Mouse (Mus musculus): Measurements from ENCODE around the gene Mbd4. TPM values are rescaled to one million over a fixed set of nuclear protein-coding genes. Genes with fewer than 3 reads are reported as not detected.
A peak's percentile ranks its signal among the peaks of the same experiment; 100 is the strongest.

The Mbd4 gene
- polyA plus RNA-seq, 1 experiment from 2014 or later: 24.7 TPM

DNA sequence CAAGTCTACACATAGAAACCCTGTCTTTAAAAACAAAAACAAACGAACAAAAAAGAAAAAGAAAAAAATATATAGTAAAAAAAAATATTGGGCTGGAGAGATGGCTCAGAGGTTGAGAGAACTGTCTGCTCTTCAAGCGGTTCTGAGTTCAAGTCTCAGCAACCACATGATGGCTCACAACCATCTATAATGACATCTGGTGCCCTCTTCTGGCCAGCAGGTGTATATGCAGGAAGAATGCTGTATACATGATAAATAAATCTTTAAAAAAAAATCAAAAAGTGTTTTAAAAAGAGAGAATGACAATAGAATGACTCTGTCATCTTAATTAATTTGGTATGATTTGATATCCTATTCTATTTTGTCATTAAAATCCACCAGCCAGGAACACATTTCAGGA, 1.3 kb upstream of the Mbd4 start:
- WGBS: 71% methylated on average over 2 of the region's 2 CpGs
- Histone ChIP-seq H3K9ac (ENCODE audit: low read length) (no peak overlapping the region), H3K27me3 (ENCODE audit: control insufficient read depth, insufficient read depth, low read length) (no peaks in the 10 kb centered on the region), H3K9me3 (ENCODE audit: control insufficient read depth, low read length) (no peaks in the 10 kb centered on the region), H3K4me2 (no peak overlapping the region), H3K36me3 (ENCODE audit: control insufficient read depth, insufficient read depth, low read length) (no peaks in the 10 kb centered on the region), H3K27ac (ENCODE audit: low read depth, low read length) (no peak overlapping the region), H3K4me1 (ENCODE audit: control insufficient read depth, insufficient read depth, low read length) (peaks cover 8% of the 10 kb centered on the region), H3K4me3 (ENCODE audit: low read depth, low read length) (no peak overlapping the region)
- DNase-seq (ENCODE audit: low spot score, missing footprints) (no peak), ATAC-seq (ENCODE audit: low FRiP score) (no peak)

DNA sequence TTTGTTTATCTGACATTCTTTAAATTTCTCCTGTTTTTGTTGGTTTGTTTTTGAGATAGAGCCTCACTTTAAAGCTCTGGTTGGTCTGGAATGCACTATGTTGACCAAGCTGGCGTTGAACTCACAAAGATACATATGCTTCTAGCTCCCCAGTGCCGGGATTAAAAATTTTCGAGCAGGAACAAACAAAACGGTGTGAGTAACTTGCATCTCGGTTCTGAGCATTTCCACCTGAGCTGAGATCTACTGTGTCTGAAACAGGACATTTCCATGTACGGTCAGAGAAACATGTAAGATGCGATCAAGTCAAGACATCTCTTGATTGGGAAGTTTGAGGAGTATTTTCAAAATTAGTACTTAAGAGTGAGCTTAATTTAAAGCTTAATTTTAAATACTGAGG, 814 bp upstream of the Mbd4 start:
- Histone ChIP-seq H3K27me3 (ENCODE audit: control insufficient read depth, insufficient read depth, low read length) (no peaks in the 10 kb centered on the region), H3K9me3 (ENCODE audit: control insufficient read depth, low read length) (no peaks in the 10 kb centered on the region), H3K36me3 (ENCODE audit: control insufficient read depth, insufficient read depth, low read length) (no peaks in the 10 kb centered on the region; the same call in 1 of the 2 replicates), H3K27ac (ENCODE audit: low read depth, low read length) (peak overlapping the region; percentile 88), H3K4me1 (ENCODE audit: control insufficient read depth, insufficient read depth, low read length) (peaks cover 8% of the 10 kb centered on the region), H3K9ac (ENCODE audit: low read length) (peak overlapping the region; percentile 74), H3K4me2 (peak overlapping the region; percentile 52), H3K4me3 (ENCODE audit: low read depth, low read length) (peak overlapping the region; percentile 59)
- WGBS: 46% methylated on average over 7 of the region's 7 CpGs
- DNase-seq (ENCODE audit: low spot score, missing footprints): no peak
- no peak for ATAC-seq (ENCODE audit: low FRiP score)

DNA sequence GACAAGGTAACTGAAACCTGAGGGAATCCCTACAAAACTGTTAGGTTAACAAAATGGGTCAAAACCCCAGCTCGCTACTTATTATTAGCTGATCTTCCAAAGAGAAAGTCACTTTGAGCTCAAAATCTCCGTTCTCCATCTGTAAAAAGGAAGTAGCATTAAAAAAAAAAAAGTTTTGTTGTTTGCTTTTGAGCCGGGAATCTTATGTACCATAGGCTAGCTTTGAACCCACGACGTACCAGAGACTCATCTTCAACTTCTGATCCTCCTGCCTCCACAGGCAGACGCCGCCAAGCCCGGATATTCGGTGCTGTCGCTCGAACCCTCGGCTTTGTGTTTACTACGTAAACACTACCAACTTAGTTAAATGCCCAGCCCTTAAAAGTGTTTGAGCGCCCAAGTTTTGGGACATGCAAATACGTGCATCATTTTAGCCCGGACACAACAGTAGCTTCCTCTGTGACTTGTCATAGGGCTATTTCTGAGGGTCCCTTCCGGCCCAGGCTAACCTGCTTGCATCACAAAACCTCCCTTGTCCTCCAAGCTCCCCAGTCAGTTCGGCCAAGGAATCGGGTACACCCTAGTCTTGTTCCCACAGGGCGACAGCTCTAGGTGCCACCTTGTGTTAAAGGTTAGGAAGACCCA, 603 bp downstream of the Mbd4 start:
- 5% methylated on average over 20 of the region's 20 CpGs for WGBS

DNA sequence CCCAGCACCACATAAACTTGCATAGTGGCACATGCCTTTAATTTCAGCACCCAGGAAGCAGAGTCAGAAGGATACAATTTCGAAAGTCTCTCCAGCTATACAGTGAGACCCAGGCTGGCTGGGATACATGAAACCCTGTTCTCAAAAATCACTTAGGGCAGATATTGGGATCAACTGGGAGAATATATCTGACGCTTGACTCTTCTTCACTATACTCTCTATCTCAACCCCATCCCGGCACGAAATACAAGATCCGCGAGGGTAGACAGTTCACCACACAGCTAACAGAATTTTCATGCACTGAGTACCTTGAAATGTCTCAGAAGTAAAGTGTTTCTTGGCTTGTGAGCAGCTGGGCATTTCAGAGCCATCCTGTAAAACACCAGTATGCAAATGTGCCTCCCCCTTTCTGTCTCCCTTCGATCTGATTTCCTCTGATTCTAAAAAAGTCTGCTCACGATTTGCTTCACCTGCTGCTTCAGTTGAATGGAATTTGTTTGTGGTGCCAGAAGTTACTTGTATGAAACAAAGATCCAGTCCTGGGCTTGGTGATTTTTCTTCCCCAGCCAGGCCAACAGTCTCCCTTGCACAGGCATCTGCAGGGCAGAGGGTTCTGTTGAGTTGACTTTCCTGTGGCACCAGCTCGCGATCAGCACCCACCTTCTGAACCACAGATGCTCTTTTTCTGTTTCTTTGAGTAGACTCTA, 4.4 kb downstream of the Mbd4 start:
- ATAC-seq (ENCODE audit: low FRiP score) (no peak), DNase-seq (ENCODE audit: low spot score, missing footprints) (no peak)
- no peak overlapping the region for H3K4me3 ChIP-seq (ENCODE audit: low read depth, low read length)
- H3K9me3 ChIP-seq (ENCODE audit: control insufficient read depth, low read length): no peaks in the 10 kb centered on the region
- H3K9ac ChIP-seq (ENCODE audit: low read length): no peak overlapping the region
- H3K4me2 ChIP-seq: no peak overlapping the region
- no peaks in the 10 kb centered on the region for H3K27me3 ChIP-seq (ENCODE audit: control insufficient read depth, insufficient read depth, low read length)
- H3K36me3 ChIP-seq (ENCODE audit: control insufficient read depth, insufficient read depth, low read length): peaks cover 13% of the 10 kb centered on the region; the same call in 1 of the 2 replicates
- no peak overlapping the region for H3K27ac ChIP-seq (ENCODE audit: low read depth, low read length)
- WGBS: 95% methylated on average over 10 of the region's 10 CpGs
- peaks cover 8% of the 10 kb centered on the region for H3K4me1 ChIP-seq (ENCODE audit: control insufficient read depth, insufficient read depth, low read length)

More for the DNA sequence above, 603 bp downstream of the Mbd4 start:
- Histone ChIP-seq H3K9ac (ENCODE audit: low read length) (peak overlapping the region; percentile 74), H3K36me3 (ENCODE audit: control insufficient read depth, insufficient read depth, low read length) (peaks cover 5% of the 10 kb centered on the region; the same call in 1 of the 2 replicates), H3K4me3 (ENCODE audit: low read depth, low read length) (peak overlapping the region; percentile 59), H3K4me2 (peak overlapping the region; percentile 71), H3K4me1 (ENCODE audit: control insufficient read depth, insufficient read depth, low read length) (peaks cover 8% of the 10 kb centered on the region), H3K27me3 (ENCODE audit: control insufficient read depth, insufficient read depth, low read length) (no peaks in the 10 kb centered on the region), H3K27ac (ENCODE audit: low read depth, low read length) (peak overlapping the region; percentile 78), H3K9me3 (ENCODE audit: control insufficient read depth, low read length) (no peaks in the 10 kb centered on the region)
- ATAC-seq (ENCODE audit: low FRiP score): no peak
- DNase-seq (ENCODE audit: low spot score, missing footprints): no peak

DNA sequence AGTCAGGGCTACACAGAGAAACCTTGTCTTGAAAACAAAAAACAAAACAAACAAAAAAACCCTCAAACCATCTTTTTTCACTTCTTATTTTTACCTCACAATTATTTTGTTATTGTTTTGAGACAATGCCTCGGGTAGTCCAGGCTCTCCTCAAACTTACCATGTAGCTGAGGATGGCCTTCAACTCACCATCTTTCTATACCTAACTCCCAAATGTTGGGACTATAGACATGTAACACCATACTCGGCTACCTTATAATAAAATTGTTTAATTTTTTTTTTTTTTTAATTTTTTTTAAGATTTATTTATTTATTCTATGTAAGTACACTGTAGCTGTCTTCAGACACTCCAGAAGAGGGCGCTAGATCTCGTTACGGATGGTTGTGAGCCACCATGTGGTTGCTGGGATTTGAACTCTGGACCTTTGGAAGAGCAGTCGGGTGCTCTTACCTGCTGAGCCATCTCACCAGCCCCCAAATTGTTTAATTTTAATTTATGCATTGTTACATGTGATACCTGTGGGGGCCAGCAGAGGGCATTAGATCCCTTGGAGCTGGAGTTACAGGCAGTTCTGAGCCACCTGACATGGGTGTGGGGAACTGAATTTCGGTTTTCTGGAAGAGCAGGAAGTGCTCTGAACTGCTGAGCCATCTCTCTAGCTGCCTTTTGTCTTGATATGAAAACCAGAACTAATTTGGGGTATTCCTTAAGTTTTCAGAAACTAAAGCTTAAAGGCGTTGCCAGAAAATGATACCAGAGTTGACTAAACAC, 6.3 kb downstream of the Mbd4 start:
- H3K4me3 ChIP-seq (ENCODE audit: low read depth, low read length): no peak overlapping the region
- peak; percentile 22; the same call in 1 of the 2 replicates for ATAC-seq (ENCODE audit: low FRiP score)
- WGBS: 50% methylated on average over 7 of the region's 8 CpGs
- H3K9me3 ChIP-seq (ENCODE audit: control insufficient read depth, low read length): no peaks in the 10 kb centered on the region
- H3K27me3 ChIP-seq (ENCODE audit: control insufficient read depth, insufficient read depth, low read length): no peaks in the 10 kb centered on the region
- no peak overlapping the region for H3K4me2 ChIP-seq
- H3K9ac ChIP-seq (ENCODE audit: low read length): no peak overlapping the region
- DNase-seq (ENCODE audit: low spot score, missing footprints): peak; percentile 93
- H3K4me1 ChIP-seq (ENCODE audit: control insufficient read depth, insufficient read depth, low read length): peaks cover under 1% of the 10 kb centered on the region; the same call in 1 of the 2 replicates
- H3K27ac ChIP-seq (ENCODE audit: low read depth, low read length): no peak overlapping the region
- H3K36me3 ChIP-seq (ENCODE audit: control insufficient read depth, insufficient read depth, low read length): peaks cover 18% of the 10 kb centered on the region; the same call in 1 of the 2 replicates

DNA sequence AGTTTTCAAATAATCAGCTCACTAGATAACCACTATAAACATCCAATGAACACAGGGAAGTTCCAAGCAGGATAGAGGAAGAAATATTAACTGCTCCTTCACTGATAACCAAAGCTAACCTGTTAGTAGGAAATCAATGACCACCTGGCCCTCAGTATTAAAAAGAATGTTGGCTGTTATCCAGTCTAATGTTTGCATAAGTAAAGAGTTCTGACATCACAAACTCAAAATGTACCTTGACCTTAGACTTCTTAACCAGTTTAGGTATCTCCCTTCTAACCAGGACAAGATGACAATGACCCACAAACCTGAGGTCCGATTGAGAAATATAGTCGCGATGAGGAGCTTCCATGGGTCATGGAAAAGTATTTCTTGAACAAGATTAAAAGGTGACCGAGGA, 8.2 kb downstream of the Mbd4 start:
- no peak overlapping the region for H3K27ac ChIP-seq (ENCODE audit: low read depth, low read length)

DNA sequence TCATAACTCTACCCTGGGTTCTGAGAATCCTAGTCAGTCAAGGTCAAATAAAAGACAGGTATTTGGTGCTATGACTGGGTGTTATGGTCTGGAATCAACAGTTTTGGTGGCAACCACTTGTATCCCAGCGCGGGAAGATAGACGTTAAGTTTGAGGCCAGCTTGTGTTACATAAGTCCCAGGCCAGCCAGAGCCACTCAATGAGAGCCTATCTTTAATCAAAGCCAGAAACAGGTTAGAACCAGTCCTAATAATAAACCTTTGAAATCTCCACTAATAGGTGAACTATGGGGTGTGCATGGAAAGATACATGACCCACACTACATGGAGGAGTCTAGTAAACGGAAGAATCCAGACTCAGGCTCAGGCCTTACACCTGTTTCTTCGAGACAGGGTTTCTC, 14.4 kb downstream of the Mbd4 start:
- Histone ChIP-seq H3K27ac (ENCODE audit: low read depth, low read length) (no peak overlapping the region), H3K27me3 (ENCODE audit: control insufficient read depth, insufficient read depth, low read length) (no peaks in the 10 kb centered on the region), H3K4me2 (peak overlapping the region; percentile 43), H3K4me1 (ENCODE audit: control insufficient read depth, insufficient read depth, low read length) (no peaks in the 10 kb centered on the region), H3K9ac (ENCODE audit: low read length) (no peak overlapping the region), H3K4me3 (ENCODE audit: low read depth, low read length) (peak overlapping the region; percentile 18; the same call in 1 of the 2 replicates), H3K9me3 (ENCODE audit: control insufficient read depth, low read length) (no peaks in the 10 kb centered on the region), H3K36me3 (ENCODE audit: control insufficient read depth, insufficient read depth, low read length) (peaks cover 5% of the 10 kb centered on the region; the same call in 1 of the 2 replicates)
- DNase-seq (ENCODE audit: low spot score, missing footprints) (no peak), ATAC-seq (ENCODE audit: low FRiP score) (peak; percentile 30; the same call in 1 of the 2 replicates)
- WGBS: 64% methylated on average over 5 of the region's 5 CpGs

More for the DNA sequence above, 8.2 kb downstream of the Mbd4 start:
- H3K4me2 ChIP-seq: no peak overlapping the region
- peaks cover 18% of the 10 kb centered on the region; the same call in 1 of the 2 replicates for H3K36me3 ChIP-seq (ENCODE audit: control insufficient read depth, insufficient read depth, low read length)
- H3K4me1 ChIP-seq (ENCODE audit: control insufficient read depth, insufficient read depth, low read length): no peaks in the 10 kb centered on the region
- no peaks in the 10 kb centered on the region for H3K27me3 ChIP-seq (ENCODE audit: control insufficient read depth, insufficient read depth, low read length)
- no peaks in the 10 kb centered on the region for H3K9me3 ChIP-seq (ENCODE audit: control insufficient read depth, low read length)
- DNase-seq (ENCODE audit: low spot score, missing footprints): no peak
- ATAC-seq (ENCODE audit: low FRiP score): no peak
- no peak overlapping the region for H3K4me3 ChIP-seq (ENCODE audit: low read depth, low read length)
- WGBS: 95% methylated on average over 4 of the region's 4 CpGs
- H3K9ac ChIP-seq (ENCODE audit: low read length): no peak overlapping the region

DNA sequence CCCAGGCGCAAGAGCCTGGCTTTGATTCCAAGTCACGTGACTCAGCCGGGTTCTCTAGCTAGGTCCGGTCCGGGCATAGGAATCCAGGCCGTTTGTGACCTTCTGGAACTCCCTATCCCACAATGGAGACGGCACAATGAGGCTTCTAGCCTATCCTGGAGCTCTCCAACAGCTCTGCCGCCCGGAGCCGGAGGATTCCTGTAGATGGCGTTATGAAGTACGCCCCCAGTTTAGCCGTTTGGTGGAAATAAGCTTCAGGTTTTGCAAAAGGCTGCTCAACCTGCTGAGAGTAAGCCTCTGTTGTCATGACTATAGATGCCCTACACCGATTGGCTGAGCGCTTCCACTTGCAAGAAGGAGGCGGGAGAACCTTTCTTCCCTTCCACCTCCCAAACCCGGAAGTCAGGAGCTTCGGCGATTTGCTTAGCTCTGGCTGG, 15.0 kb downstream of the Mbd4 start, which contains the start of gene Efcab12:
Efcab12 (minus strand) TSS at position 252 of the 437 bp plus-strand sequence.
- whole genome bisulfite sequencing: 2% methylated on average over 19 of the region's 19 CpGs
- no peaks in the 10 kb centered on the region for H3K27me3 ChIP-seq (ENCODE audit: control insufficient read depth, insufficient read depth, low read length)
- H3K9me3 ChIP-seq (ENCODE audit: control insufficient read depth, low read length): no peaks in the 10 kb centered on the region
- H3K4me3 ChIP-seq (ENCODE audit: low read depth, low read length): peak within 1 kb of the TSS; percentile 18
- peak within 1 kb of the TSS; percentile 43 for H3K4me2 ChIP-seq
- peaks cover 2% of the 10 kb centered on the region; the same call in 1 of the 2 replicates for H3K36me3 ChIP-seq (ENCODE audit: control insufficient read depth, insufficient read depth, low read length)
- DNase-seq (ENCODE audit: low spot score, missing footprints) (peak; percentile 92), ATAC-seq (ENCODE audit: low FRiP score) (peak; percentile 96)
- H3K9ac ChIP-seq (ENCODE audit: low read length): peak within 1 kb of the TSS; percentile 29
- no peak within 1 kb of the TSS for H3K27ac ChIP-seq (ENCODE audit: low read depth, low read length)
- H3K4me1 ChIP-seq (ENCODE audit: control insufficient read depth, insufficient read depth, low read length): no peaks in the 10 kb centered on the region

Measured in midbrain, embryonic 11.5 days (tissue).